Mouse (Mus musculus): Measurements from ENCODE around the gene Sec16a.

Sec16a gene

DNA sequence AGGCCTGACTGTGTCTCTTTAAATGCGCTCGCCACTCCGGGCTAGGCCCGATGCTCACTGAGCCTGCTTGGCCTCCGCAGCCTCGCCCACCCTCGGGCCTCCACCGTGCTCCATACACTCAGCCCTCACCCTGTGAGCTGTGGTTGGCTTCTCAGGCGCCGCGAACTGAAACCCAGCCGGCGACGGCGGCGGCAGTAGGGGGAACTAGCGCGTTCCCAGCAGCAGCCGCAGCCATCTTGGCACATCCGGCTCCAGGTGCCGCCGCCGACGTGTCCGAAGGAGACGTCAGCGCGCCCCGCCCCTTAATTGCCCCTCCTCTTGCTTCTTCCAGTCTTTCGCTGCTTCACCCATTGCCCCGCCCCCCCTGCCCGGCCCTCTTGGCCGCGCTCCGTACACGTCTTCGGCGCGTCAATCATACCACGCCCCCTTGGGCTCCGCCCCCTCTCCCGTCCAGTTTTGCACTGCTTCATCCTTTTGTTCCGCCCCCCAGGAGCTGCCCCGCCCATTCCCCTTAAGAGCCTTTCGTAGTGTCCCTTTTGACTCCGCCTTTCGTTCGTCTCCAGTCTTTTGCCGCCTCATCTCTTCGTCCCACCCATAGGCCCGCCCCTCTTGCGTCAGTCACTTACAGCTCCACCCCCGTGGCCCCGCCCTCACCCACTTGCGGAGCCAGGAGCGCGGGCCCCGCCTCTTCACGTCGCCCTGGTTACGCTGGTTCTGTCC, at the start of gene Sec16a:
TSS of gene Sec16a (minus strand) at position 271 of the 720 bp plus-strand sequence.
- peak; percentile 84 for ATAC-seq (ENCODE audit: low TSS enrichment)

DNA sequence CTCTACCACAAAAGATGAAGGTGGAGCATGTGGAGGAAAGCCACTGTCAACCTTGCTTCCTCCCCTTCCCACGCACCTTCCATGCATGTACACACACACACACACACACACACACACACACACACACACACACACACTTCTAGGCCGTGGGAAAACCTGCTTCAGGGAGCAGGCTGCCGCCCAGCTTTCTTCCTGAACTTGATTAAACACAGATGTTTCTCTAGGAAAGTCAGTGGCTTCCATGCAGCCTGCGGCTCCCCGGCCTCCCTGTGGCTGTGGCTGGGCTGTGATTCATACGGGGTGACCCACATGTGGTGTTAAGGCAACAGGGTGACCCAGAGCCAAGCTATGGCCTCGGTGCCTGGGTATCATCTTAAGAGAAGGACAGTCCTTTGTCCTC, 49.4 kb upstream of the Sec16a start:
- ATAC-seq (ENCODE audit: low TSS enrichment) = no peak

- peak; percentile 81; the same call in 1 of the 2 replicates for ATAC-seq (ENCODE audit: low TSS enrichment)
Measured at GRCm38 (mm10) chr2:26493021-26493781, 48.2 kb upstream of the Sec16a start.

- no peak for ATAC-seq (ENCODE audit: low TSS enrichment)
Measured at GRCm38 (mm10) chr2:26490760-26491301, 45.8 kb upstream of the Sec16a start.

DNA sequence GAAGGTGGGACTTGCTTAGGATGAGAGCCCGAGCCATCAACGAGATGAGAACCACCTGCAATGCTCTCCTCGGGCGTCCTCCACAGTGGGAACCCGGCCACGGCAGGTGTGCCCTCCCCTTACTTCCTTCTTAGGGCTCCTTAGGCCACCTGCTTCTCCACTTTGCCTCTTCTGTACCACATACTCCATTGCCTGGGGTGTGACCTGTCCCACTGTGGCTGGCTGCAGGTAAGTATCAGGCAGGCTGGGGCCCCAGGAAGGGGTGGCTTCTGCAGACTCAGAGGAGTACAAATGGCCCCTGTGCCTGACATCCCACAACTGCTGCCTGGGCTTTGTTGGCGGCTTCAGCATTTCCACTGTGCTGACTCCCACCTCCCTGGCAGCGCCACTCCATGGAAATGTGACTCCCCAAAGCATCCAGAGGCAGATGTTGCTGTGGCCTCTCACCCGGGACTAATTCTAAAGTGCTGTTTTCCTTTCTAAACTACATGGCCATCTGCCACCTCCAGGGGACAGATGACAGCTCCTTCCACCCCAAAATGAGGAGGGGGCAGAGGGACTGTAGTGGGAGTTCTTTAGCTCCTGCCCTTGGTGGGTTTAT, 43.6 kb upstream of the Sec16a start:
- ATAC-seq (ENCODE audit: low TSS enrichment) = no peak

DNA sequence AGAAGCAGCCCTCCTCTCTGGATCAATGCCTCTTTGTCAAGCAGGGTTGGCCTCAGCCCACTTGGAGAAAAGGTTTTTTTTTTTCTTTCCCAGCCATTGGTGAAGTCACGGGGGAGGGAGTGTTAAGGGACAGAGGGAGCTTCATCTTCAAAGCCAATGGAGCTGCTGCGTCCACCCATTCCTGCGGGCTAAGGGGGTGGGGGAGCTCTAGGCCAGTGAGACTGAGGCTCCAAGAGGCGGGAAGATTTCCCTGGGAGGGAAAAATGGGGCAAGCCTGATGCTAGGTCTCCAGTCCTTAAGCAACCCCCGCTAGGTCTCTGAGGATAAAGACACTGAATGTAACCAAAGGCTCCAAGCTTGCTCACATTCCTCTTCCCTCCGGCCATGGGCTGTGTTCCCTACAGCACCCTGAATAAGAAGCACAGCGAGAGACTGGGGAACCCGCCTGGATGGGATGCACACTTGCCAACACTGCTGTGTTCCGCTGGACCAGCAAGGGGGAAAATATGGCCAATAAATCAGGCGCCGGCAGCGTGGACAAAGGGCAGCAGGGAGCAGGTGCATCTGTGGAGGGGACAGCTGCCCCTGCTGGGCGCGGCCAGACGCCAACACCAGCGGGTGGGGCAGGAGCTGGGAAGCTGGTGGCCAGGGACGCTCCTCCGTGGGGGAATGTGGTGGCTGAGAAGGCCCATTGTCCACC, 42.5 kb upstream of the Sec16a start:
- ATAC-seq (ENCODE audit: low TSS enrichment) = peak; percentile 64

DNA sequence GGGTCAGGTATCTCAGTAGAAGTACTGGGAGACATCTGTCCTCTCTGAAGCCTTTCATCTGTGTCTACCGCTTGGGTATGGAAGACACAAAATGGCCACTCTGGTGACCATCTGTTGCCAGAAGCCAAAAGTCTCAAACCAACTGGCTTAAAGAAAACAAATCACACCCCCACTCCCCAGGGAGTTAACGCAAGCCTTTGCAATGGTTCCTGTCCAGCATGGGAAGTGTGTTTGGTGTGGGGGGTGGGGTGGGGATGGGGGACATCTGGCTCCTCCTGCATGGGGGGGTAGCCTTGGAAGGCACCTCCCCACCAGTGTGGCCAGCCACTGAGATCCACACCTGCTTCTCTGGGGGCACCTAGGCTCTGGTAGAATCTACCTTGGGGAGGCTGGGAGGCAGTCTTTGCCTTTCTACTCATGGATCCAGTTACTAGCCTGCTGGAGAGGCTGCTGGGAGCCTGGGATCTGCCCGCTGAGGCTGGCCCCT, 41.9 kb upstream of the Sec16a start:
- no peak; the same call in 1 of the 2 replicates for ATAC-seq (ENCODE audit: low TSS enrichment)

DNA sequence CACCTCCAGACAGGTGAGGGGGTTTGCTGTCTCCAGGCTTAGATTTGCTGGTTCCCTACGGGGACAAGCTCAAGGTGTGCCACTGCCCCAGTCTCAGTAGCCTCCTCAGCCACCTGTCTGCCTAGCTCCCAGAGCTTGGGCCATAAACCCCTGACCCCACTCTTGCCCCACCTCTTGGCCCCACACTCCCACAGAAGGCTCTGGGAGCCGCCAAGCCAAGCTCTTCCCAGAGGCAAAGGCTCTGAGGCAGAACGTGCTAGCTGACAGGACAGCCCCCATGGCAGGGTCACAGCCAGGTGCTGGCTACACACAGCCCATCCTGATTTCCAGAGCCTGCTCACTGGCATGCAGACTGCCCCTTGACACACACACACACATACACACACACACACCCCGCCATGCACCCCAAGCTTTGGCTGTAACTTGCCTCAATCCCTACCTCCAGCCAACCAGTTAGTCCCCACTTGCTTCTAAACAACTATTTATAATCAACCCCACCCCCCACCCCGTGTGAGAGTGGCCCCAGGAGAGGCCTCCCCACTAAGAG, 41.3 kb upstream of the Sec16a start:
- no peak for ATAC-seq (ENCODE audit: low TSS enrichment)

- peak; percentile 36; the same call in 1 of the 2 replicates for ATAC-seq (ENCODE audit: low TSS enrichment)
Measured at GRCm38 (mm10) chr2:26485710-26486109, 40.7 kb upstream of the Sec16a start.

GRCm38 (mm10) chr2:26485278-26485677, 40.3 kb upstream of the Sec16a start:
- no peak for ATAC-seq (ENCODE audit: low TSS enrichment)

GRCm38 (mm10) chr2:26484169-26484568, 39.2 kb upstream of the Sec16a start:
- ATAC-seq (ENCODE audit: low TSS enrichment) = no peak

DNA sequence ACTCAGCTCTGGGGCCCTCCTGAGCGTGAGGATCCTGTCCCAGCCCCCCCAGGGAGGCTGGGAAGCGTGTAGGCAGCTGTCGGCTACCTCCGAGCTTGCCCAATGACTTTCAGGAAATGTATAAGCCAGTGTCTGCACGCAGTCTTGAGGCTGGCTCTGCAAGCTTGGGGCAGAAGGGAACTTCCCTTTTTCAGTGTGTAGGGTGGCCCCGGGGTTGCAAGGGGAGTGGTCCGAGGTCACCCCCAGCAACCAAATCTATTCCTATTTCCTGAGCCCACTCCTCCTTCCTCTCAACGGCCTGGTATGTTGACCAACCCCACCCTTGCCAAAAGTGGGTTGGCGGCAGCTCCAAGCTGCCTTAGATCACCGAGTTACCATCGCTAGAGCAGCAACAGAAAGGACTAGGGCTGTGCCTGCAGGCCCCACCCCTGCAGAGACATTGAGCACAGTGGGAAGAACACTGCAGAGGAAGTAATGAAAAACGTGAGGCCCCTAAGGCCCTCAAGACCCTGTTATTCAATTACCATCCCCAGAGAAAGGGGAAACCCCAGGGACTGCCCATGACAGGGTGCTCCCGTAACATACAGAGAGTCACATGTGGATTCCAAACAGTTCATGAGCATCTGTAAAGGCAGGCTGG, 38.3 kb upstream of the Sec16a start:
- no peak for ATAC-seq (ENCODE audit: low TSS enrichment)

- ATAC-seq (ENCODE audit: low TSS enrichment) = no peak
Measured at GRCm38 (mm10) chr2:26482824-26483223, 37.8 kb upstream of the Sec16a start.

GRCm38 (mm10) chr2:26481724-26482495, 36.9 kb upstream of the Sec16a start:
- ATAC-seq (ENCODE audit: low TSS enrichment) = no peak

GRCm38 (mm10) chr2:26480911-26481310, 35.9 kb upstream of the Sec16a start:
- ATAC-seq (ENCODE audit: low TSS enrichment) = no peak

DNA sequence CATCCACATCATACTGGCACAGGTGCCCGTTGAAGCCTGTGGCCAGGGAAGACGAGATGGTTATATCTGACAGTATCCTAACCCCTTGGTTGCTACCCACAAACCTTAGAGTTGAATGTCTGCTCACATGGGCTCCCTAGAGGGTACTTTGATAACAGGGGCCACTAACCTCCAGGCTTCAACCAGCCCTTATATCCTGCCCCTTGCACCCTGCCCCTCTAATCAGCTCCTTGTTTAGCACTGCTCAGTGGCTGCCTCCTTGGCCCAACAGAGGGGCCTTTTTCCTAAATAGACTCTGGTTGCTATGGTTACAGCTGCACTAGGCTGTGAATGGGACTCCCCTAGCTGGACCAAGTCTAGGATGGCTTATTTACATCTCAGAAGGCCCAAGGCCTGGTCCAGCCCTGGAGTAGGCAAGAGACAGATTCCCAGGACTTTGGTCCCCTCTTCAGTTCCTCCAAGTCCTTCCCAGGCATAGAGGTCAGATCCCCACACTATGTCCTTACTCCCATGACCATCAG, 33.7 kb upstream of the Sec16a start:
- ATAC-seq (ENCODE audit: low TSS enrichment) = 0 out of 2 replicates have a peak, but pooled peaks have one; percentile 27

DNA sequence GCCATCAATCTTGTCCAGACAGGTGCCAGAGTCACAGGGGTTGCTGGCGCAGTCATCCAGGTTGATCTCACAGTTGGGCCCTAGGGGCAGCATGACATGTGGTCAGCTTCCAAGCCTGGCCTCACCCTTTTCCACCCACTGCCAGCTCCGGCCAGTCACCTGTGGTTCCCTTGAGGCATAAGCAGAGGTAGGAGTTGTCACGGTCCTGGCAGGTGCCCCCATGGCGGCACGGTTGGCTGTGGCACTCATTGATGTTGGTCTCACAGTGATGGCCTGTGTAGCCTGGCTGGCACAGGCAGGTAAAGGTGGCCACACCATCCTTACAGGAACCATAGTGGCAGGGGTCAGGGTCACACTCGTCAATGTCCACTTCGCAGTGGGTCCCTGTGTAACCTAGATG, 32.9 kb upstream of the Sec16a start:
- ATAC-seq (ENCODE audit: low TSS enrichment) = no peak

DNA sequence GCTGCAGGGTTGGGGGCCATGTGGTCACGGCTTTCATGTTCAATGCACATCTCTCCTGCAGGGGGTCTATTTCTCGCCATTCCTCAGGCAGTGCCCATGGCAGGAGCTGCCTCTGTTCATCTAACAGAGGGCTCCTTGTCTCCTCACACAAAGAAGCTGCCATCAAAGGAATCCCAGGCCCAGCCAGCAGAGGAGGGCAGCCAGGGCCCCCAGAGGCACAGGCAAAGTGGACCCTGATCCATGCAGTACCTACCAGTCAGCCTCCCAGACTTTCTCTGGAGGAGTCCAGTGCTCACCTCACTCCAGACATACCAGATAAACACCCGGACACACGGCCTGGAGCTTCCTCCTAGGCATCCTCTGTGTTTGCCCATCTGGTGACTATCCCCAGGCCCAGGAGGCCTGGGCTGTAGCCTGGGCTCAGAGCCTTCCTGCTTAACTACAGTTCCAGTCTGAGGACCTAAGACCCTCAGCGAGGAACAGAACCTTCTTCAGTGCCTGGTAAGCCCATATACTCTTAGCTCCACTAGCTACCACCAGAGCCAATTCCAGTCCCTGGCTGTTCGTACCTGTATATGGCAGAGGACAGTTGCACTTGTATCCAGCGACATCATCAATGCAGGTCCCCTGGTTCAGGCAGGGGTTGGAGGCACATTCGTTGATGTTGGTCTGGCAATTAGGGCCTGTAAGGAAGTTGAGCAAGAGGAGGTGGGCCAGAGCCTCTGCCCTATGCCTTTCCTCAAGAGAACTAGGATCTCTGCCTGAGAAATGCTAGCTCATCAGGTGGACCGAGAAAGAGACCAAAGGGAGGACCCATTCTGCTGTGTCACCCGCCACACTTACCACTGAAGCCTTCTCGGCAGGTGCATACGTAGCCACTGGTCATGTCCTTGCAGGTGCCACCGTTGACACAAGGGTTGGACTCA, 30.8 kb upstream of the Sec16a start:
- no peak for ATAC-seq (ENCODE audit: low TSS enrichment)

Measured in frontal cortex, adult (tissue).